Mouse (Mus musculus): ENCODE measurements around the gene Zfp462. TPM values are rescaled to one million over a fixed set of nuclear protein-coding genes. Genes with fewer than 3 reads are reported as not detected.
"Not testable (repeated sequence)": the region's sequence is repeated elsewhere in the genome, so short reads cannot be mapped to it uniquely, and the experiment has no call there.

Zfp462 gene
- 1 to 10 TPM; 7.2 to 7.5 TPM for total RNA-seq (2021)

DNA sequence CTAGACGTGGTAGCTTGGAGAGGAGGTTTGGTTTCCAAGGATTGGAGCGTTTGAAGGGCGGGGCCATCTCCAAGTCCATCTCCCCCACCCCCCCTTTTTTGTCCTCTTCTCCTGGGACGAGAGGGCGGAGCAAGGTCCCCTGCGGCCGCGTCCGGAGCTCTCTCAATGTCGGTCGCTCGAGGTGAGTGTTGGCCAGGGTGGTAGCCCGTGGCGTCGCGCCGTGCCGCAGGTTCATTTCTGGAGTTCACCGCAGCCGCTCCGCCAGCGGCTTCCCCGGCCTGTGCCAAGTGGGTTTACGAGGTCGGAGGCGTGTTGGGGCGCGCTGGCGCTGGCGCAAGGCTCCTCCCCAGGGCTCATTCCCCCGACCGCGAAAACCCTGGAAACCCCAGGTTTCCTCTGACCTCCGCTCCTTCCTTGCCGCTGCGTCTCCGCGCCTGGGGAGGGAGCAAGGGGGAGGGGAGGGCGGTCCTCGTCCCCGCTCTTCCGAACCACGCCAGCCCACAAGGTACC, at the start of gene Zfp462:
Zfp462 (plus strand) TSS at position 128 of the 510 bp plus-strand sequence.
- intact Hi-C loops (cut with DNase I) = loop anchor here (2.0 to 10.0 kb wide), 6 partner anchors 34 to 1010 kb away; no protein-coding TSS in a partner anchor
- DNase-seq = peak; percentile 58 to 60

DNA sequence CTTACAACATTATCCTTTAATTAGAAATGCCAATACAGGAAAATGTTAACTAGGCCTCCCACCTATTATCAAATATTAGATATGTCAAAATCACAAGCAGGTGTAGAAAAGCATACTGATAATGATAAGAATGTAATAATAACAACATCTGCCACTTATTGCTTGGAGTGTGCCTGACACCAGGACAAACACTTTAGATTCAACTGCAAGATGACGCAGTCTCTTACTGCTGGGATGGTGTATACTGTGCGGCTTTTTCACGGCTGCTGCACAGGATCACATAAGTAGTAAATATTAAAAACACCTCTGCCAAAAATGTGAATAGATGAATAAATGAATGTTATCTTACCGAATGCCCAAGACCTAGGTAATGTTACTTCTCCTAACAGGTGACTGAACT, 48.8 kb upstream of the Zfp462 start:
- DNase-seq = no peak
- intact Hi-C loops (cut with DNase I) = no loop called here

DNA sequence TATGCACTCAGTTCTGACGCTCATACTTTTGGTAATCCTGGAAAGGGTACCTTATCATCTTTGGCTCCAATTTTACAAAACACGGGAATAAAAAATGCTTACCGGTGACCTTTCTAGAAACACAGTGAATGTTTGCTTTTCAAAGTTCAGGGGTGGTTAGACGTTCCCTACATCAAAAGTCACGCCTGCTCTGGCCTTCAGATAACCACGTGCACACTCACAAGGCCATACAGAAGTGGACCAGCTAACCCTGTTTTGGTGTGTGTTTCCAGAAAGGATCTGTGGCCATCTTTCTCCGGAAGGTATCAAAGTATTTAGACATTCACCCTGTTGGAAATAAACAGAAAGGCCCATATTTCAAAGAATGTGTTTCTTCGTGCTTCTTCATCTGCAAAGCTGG, 40.2 kb upstream of the Zfp462 start:
- intact Hi-C loops (cut with DNase I) = no loop called here
- DNase-seq = no peak

DNA sequence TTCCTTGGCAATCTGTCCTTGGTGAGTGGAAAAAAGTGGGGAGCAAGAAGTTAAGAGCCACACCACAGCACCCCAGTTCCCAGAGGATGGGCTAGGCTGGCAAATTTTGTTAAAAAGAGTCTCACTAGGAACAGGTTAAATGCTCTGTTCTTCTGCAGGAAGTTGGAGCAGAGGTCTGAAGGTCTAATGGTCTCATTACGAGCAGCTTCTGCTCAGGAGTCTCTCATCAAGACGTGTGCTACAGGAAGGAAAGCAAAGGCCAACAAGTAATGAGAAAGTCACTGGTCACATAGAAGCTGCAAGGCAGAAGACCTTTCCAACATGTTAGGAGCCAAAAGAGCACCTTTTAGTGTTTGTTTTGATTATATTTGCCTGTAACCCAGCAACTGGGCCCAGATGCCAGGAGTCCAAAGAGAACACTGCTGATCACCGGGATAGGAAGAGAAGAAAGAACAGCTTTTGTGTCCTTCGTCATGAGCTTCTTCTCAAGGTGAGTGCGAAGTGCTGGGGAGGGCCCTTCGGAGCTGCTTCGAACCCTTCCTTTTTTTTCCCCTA, 39.4 kb upstream of the Zfp462 start:
- intact Hi-C loops (cut with DNase I) = no loop called here
- DNase-seq = no peak

DNA sequence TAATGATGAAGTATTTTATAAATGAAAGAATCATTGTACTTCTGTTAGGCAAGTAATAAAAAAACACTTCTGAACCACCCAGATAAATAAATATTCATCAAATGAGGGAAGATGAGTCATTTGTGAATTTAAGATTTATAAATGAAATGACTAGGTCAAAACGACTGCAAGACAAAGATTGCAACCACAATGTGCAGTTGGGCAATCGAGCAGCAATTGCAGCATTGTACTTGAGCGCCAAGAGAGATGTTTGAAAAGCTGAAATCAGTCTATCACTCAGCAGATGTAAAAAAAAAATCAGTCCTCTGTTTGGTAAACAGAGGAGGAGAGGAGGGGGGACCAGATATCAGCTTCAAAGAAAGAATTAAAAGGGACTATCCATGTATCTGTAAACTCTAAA, 34.5 kb upstream of the Zfp462 start:
- DNase-seq = no peak
- intact Hi-C loops (cut with DNase I) = no loop called here

DNA sequence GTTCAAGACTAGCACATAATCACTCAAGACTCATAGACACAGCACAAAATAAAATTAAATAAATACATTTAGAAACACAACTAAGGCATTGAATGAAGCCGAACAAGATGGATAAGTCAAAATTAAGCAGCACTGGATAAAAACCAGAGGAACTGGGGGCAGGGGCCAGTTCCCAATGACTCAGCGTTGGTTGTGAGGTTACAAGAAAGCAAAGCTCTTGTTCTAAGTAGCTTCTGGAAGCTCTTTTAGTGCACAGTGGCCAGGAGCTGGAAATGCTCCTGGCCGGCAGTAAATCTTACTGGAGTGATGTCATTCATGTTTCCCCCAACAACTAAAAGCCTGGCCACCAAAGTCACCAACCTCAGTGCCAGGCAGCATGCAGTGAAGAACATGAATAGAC, 26.6 kb upstream of the Zfp462 start:
- intact Hi-C loops (cut with DNase I) = no loop called here
- DNase-seq = peak in 1 of 2 experiments; percentile 3

DNA sequence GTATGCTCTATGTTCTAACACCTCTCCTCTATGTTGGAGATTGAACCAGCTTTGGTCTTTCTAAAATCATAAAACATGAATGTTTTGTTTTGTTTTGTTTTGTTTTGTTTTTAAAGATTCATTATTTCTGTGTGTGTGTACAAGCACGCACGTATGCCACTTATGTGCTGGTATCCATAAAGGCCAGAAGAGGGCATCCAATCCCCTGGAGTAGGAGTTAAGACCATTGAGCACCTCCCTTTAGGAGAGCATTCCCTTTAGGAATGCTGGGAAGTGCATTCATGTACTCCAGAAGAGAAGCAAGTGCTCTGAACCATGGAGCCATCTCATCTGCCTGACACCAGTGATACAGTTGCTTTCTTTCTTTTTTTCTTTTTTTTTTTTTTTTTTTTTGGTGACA, 21.5 kb upstream of the Zfp462 start:
- no peak for DNase-seq
- intact Hi-C loops (cut with DNase I) = loop anchor here (5.0 kb wide), 1 partner anchor 304 kb away; no protein-coding TSS in a partner anchor

DNA sequence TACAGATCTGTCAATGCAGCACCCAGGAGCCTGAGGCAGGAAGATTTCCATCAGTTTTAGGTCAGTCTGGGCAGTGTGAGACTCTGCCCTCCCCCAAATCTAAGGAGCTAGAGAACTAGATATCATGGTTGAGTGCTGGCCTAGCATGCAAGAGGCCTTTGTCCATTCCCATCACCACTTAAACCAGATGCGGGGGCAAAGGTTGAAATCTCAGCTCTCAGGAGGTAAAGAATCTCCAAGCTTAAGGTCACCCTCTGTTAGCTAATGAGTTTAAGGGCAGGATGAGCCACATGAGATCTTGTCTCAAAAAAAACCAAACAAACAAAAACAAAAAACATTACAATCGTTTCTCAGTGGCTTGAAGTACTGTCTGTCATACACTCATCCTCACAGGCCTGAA, 20.5 kb upstream of the Zfp462 start:
- intact Hi-C loops (cut with DNase I) = loop anchor here (5.0 kb wide), 1 partner anchor 303 kb away; no protein-coding TSS in a partner anchor
- DNase-seq = no peak

DNA sequence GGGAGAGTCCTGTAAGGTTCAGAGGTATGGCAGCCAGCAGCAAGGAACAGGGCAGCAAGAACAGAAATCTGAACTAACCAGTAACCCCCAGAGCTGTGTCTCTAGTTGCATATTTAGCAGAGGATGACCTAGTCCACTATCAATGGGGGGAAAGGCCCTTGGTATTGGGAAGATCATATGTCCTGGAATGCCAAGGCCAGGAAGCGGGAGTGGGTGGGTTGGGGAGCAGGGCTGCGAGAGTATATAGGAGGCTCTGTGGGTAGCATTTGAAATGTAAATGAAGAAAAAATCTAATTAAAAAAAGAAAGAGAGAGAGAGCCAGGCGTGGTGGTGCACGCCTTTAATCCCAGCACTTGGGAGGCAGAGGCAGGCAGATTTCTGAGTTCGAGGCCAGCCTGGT, 18.4 kb upstream of the Zfp462 start:
- DNase-seq; intact Hi-C loops (cut with DNase I): not testable (repeated sequence)

DNA sequence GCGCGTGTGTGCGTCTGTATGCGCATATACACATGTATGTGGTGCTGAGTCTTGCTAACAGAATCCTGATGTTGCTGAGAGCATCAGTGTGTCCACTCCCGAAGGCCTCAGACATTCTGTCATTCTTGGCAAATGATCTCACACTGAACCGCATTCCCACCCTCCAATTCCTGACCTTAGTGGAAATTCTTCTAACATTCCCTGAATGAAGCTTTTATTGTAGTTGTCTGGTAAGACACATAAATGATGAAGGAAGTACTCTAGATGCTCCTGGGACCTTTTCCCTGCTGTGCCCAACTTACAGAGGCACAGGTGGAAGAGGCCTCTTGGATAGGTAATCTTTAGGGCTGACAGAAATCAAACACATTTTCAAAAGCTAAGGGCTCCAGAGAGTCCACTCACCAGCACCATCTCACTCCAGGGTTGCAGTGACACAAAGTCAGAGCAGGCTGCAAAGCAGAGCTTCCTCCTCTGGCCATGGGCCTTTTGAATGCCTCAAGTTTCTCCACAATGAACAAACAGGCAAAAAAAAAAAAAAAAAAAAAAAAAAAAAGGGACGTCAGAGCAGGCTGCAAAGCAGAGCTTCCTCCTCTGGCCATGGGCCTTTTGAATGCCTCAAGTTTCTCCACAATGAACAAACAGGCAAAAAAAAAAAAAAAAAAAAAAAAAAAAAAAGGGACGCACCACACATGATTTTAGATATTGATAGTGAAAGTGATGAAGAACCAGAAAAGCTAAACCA, 17.4 kb upstream of the Zfp462 start:
- intact Hi-C loops (cut with DNase I); DNase-seq: not testable (repeated sequence)

DNA sequence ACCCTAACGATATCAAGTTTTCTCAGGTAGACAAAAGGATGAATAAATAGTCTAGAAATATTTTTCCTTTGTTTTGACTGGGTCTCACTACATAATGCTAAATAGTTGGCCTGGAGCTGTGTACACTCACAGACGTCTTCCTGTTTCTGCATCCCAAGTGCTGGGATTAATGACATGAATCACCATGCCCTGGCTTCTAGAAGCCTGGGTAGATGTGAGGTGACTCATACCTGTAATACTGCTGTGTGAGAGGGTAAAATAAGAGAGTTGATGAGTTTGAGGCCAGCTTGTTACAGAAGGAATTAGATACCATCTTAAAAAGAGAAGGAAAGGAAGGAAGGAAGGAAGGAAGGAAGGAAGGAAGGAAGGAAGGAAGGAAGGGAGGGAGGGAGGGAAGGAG, 15.2 kb upstream of the Zfp462 start:
- no peak for DNase-seq
- intact Hi-C loops (cut with DNase I) = no loop called here

DNA sequence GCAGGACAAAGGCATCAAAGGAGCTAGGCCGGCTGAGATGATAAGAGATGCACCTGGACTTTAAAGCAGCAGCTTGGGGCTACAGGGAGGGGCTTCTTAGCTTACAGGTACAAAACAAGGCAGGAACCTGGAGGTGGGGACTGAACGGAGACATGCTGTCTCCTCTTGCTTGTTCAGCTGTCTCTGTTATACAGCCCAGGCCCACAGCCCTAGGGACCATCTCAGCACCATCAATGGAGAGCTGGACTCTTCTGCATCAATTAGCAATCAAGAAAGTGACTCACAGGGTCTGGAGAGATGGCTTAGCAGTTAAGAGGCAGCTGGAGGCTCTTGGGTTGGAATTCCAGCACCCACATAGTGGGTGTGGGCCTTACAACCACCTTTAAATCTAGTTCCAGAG, 12.2 kb upstream of the Zfp462 start:
- intact Hi-C loops (cut with DNase I) = no loop called here
- no peak for DNase-seq

DNA sequence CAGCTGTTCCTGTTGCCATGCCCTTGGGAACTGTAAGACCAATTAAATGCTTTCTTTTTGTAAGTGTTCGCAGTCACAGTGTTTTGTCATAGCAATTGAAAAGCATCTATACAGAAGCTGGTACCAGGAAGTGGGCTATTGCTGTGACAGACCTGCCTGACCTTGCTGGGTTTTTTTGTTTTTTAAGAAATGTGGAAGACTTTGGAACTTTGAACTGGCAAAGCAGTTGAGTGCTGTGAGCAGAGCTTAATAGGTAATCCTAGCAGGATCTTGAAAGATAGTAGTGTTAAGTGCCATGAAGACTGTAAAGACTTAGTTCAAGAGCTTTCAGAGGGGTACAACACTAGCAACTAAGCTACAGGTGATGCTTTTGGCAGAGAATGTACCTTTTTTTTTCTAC, 7.7 kb upstream of the Zfp462 start:
- no peak for DNase-seq
- intact Hi-C loops (cut with DNase I) = no loop called here

DNA sequence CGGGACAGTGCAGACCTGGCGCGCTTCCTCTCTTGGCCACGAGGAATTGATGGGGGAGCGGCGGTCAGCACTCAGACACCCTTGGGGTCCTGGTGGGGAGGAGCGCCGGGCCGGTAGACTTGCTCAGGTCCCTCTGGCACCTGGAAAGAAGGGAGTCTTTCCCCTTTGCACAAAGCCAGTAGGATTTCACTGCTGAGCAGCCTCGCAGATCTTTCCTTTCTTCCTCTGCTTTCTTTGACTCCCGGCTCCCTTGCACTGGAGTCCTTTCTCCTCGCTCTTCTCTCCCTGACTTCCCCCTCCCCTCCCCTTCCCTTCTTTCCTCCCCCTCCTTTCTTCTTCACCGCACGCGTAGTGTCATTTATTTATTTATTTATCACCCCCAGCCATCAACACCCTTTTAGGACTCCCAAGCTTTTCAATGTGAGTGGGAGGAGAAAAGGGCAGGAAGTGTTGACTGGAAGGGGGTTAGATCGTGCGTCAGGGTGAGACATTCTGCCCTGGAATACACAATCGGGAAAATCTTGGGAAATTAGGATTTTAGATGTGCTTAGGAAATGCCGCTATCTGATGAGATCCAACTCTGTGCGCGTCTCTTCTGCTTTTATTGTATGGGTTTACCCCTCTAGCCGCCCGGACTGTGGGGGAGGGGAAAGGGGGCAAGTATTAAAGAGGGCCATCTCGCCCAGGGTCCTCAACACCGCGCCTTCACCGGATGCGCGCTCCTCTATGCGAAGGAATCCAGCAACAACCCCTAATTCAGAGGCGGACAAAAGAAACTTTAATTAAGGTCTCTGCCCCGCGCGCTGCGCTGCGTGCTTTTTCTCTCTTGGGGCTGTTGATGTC, 976 bp downstream of the Zfp462 start:
- intact Hi-C loops (cut with DNase I) = loop anchor here (2.0 to 10.0 kb wide), 6 partner anchors 33 to 1011 kb away; no protein-coding TSS in a partner anchor
- DNase-seq = peak; percentile 31 to 33

DNA sequence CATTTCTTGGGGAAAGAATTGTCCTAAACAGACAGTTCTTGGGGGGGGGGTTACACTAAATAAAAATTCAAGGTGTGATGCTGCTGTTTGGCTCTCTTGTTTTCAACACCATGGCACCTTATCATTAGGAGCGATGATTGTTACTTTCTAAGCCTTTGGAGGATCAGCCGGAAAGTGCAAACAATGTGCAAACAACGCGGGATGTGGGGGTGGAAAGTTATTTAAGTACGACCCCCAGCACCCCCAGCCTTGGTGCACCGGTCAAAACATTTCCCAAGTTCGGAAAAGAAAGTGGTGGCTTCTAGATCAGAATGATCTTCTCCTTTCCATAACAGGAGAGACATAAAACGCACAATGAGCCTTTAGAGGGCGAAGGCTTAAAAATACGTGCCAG, 1.8 kb downstream of the Zfp462 start:
- intact Hi-C loops (cut with DNase I) = loop anchor here (5.0 to 10.0 kb wide), 4 partner anchors 131 to 1012 kb away; no protein-coding TSS in a partner anchor
- no peak for DNase-seq

DNA sequence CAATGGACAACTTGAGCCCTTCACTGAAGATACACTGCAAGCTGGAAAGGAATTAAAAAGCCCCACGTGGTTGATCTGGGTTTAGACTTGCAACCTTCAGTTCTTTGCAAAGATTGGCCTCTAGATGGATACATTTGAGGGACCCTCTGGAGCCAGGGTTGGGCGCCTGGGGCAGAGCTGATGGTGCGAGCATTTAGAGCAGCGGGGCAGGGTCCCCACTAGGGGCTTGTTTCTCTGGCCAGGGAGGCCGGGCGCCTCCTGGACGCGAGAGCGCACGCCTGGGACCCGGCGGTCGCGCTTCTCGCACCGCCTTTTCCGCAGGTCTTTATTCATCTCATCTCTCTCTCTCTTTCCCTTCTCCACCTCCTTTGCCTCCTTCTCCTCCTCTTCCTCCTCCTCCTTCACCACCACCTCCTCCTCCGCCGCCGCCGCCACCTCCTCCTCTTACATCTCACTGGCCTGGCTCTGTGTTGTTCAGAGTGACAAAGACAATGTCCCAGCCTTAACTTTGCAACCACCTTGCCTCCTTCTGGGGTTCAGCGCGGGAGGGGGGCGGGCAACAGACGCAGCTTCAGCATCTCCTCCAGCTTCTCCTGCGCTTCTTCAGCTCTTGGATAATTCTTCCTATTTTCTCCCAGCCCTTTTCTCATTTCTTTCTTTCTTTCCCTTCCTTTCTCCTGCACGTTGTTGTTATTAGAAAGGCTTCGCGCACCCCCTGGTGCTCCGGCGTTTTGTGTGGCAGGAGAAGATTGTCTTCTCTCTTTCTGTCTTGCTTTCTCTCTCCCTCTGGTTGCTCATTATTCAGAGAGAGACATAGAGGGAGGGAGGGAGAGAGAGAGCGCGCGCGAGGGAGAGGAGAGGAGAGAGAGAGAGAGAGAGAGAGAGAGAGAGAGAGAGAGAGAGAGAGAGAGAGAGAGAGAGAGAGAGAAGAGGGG, 2.5 kb downstream of the Zfp462 start:
- DNase-seq = peak; percentile 24 to 38
- intact Hi-C loops (cut with DNase I) = loop anchor here (5.0 to 10.0 kb wide), 4 partner anchors 130 to 1013 kb away; no protein-coding TSS in a partner anchor

DNA sequence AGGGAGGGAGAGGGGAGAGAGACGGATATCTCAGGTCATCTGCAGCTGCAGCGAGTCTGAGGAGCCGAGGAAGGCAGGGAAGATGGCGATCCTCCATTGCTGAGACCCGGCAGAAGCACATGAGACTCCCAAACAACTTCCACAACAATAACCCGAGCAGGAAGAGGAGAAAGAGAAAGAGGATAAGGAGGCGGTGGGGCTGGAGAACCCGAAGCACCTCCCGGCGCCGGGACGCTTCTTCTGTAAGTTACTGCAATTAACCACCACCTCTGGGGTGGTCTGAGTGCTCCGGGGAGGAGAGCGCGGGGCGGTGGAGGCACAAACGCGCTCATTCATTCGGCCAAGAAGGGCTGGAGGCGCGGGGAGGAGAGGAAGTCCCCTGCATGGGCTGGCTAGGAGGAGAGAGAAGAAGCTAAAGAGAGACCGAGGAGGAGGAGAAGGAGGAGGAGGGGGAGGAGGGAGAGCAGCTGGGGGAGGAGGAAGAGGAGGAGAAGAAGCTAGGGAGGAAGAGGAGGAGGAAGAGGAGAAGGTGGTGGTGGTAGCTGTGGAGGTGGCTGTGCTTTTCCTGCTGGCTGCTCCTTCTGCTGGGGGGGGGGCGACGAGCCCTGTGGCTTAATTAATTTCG, 3.3 kb downstream of the Zfp462 start:
- intact Hi-C loops (cut with DNase I) = loop anchor here (1.0 to 10.0 kb wide), 5 partner anchors 53 to 1013 kb away; no protein-coding TSS in a partner anchor
- peak; percentile 43 to 55 for DNase-seq

DNA sequence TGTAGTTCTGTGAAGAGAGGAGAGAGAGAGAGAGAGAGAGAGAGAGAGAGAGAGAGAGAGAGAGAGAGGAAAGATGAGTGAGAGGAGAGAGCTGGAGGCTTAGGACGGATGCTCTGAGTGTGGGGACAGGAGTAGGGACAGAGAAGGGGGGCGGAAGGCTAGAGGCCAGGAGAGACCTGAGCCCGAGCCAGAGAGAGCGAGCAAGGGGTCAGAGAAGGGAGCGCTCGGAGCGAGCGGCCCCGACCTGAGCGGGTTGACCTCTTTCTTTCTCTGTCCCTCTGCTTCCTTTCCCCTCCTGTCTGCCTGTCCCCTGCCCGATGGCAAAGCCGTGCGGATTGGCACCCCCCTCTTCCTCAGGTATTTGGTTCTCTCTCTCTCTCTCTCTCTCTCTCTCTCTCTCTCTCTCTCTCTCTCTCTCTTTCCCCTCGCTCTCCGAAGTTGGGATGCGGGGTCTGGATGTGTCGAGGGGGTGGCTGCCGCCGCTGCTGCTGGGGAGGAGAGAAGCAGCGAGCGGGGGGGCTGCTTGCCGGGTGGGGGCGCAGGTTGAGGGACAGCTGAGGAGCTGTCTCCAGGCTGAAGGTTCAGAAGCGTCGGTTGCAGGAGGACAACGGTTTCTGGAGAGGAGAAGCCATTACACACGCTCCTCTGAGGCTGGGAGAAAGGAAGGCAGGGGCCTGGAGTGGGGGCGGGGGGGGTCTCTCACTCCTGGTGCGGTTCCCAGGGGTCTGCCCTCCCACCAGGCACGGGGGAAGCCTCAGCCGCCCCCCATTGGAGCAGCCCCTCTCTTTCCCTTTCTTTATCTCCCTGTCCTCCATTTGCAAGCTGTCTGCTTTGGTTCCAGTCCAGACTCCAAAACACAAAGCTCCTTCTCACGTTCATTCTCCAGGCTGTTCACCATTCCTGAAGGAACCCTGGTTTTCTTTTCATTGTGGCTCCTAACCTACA, 4.0 kb downstream of the Zfp462 start:
- intact Hi-C loops (cut with DNase I) = loop anchor here (1.0 to 10.0 kb wide), 5 partner anchors 52 to 1014 kb away; no protein-coding TSS in a partner anchor

More for the DNA sequence above, 4.0 kb downstream of the Zfp462 start:
- DNase-seq = peak; percentile 51 to 55
